Mouse (Mus musculus) kidney, postnatal 0 days (tissue): ENCODE results near the gene Cpa1. TPM values are rescaled to one million over a fixed set of nuclear protein-coding genes. Genes with fewer than 3 reads are reported as not detected.
A peak's percentile ranks its signal among the peaks of the same experiment; 100 is the strongest.

Experiments used
- ATAC-seq: fragments of 200-750 bp; cut with Nextera tagmentation; replicated peaks from 2 replicates; pipeline ENCODE4 v1.8.0; 2017; ENCODE audit warnings: low read depth, moderate number of reproducible peaks, moderate TSS enrichment, moderate library complexity; ENCODE audit not compliant: low FRiP score
- DNase-seq: peaks from one replicate; pipeline ENCODE4 v3.0.0-alpha.2; 2016; ENCODE audit warnings: low spot score
- H3K27ac ChIP-seq: fragments of 300-500 bp; sonication (generic); 2 replicates; pipeline ENCODE4 v1.5.1; 2014; ENCODE audit warnings: mild to moderate bottlenecking
- H3K27me3 ChIP-seq: fragments of 300-500 bp; sonication (generic); 2 replicates; pipeline ENCODE4 v1.6.1; 2014; ENCODE audit warnings: low read length, mixed read lengths; ENCODE audit not compliant: insufficient read depth
- H3K36me3 ChIP-seq: fragments of 300-500 bp; sonication (generic); 2 replicates; pipeline ENCODE4 v1.6.1; 2014; ENCODE audit warnings: low read length, mixed read lengths; ENCODE audit not compliant: insufficient read depth
- H3K4me1 ChIP-seq: fragments of 300-500 bp; sonication (generic); replicated peaks from 2 replicates; pipeline ENCODE4 v1.6.1; 2014; ENCODE audit warnings: antibody characterized with exemption, low read length, mixed read lengths; ENCODE audit not compliant: insufficient read depth
- H3K4me2 ChIP-seq: fragments of 300-500 bp; sonication (generic); 2 replicates; pipeline ENCODE4 v1.6.1; 2014; ENCODE audit warnings: mild to moderate bottlenecking, low read length, moderate library complexity, mixed read lengths
- H3K4me3 ChIP-seq: fragments of 300-500 bp; sonication (generic); replicated peaks from 2 replicates; pipeline ENCODE4 v1.5.1; 2014; ENCODE audit warnings: low read depth, low read length
- H3K9ac ChIP-seq: fragments of 300-500 bp; sonication (generic); 2 replicates; pipeline ENCODE4 v1.6.1; 2014; ENCODE audit warnings: low read depth, low read length
- H3K9me3 ChIP-seq: fragments of 300-500 bp; sonication (generic); replicated peaks from 2 replicates; pipeline ENCODE4 v1.6.1; 2016; ENCODE audit warnings: low read length, inconsistent platforms, mixed read lengths
- CTCF ChIP-seq: IDR thresholded peaks from 2 replicates; pipeline ENCODE4 v1.5.1; 2016; ENCODE audit warnings: antibody characterized with exemption, low read depth, mild to moderate bottlenecking, moderate library complexity
- WGBS: fragments of 180-500 bp; shearing (Covaris S2); extraction: QIAGEN DNeasy Blood & Tissue Kit; methylation state at CpG from one replicate; pipeline ENCODE4 v1.1.7; 2014; 5-methylcytosine and 5-hydroxymethylcytosine counted together
- polyA plus RNA-seq: library from polyadenylated mRNA; unstranded; fragments of >200 nt; fragmentation: Nextera tagmentation; extraction: Ambion mirVana; gene quantifications from 2 replicates; pipeline ENCODE4 v1.2.1, GENCODE M21; 2015

Gene Cpa1
- polyA plus RNA-seq, 1 experiment from 2014 or later: 0.53 TPM

GRCm38 (mm10) chr6:30664776-30665175, 25.8 kb downstream of the Cpa1 start:
- H3K4me2 ChIP-seq: no peak overlapping the region
- H3K9me3 ChIP-seq: no peaks in the 10 kb centered on the region
- H3K9ac ChIP-seq: no peak overlapping the region
- no peaks in the 10 kb centered on the region for H3K36me3 ChIP-seq
- DNase-seq (no peak), ATAC-seq (no peak)
- TF ChIP-seq CTCF: no peak
- 69% methylated on average over 6 of the region's 6 CpGs for WGBS
- H3K27ac ChIP-seq: peak overlapping the region; percentile 57
- no peaks in the 10 kb centered on the region for H3K27me3 ChIP-seq
- peaks cover 3% of the 10 kb centered on the region; the same call in 1 of the 2 replicates for H3K4me1 ChIP-seq
- no peak overlapping the region for H3K4me3 ChIP-seq

DNA sequence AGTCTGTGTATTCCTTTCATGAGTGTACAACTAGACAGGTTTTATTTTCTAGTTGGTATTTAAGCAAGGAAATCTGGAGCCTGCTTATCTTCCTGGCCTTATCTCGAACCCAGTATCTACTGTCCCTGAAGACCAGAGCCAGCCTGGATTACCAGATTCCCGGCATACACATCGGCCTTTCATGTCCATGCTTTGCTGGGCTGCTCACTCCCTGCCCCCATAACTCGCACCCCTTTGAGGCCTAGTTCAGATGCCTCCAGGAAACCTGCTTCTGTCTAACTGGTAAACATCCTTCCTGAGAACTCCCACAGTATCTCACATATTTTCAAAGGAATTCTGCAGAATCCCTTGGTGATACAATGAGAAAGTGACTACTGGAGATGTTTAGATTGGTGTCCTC, 26.3 kb downstream of the Cpa1 start:
- no peak overlapping the region for H3K9ac ChIP-seq
- TF ChIP-seq CTCF: no peak
- H3K36me3 ChIP-seq: no peaks in the 10 kb centered on the region
- no peak for ATAC-seq
- no peaks in the 10 kb centered on the region for H3K27me3 ChIP-seq
- H3K9me3 ChIP-seq: no peaks in the 10 kb centered on the region
- peak overlapping the region; percentile 57 for H3K27ac ChIP-seq
- no peak for DNase-seq
- peaks cover 3% of the 10 kb centered on the region; the same call in 1 of the 2 replicates for H3K4me1 ChIP-seq
- no peak overlapping the region for H3K4me3 ChIP-seq
- no peak overlapping the region for H3K4me2 ChIP-seq
- WGBS: 55% methylated on average over 4 of the region's 4 CpGs

- no peaks in the 10 kb centered on the region for H3K27me3 ChIP-seq
- DNase-seq (no peak), ATAC-seq (no peak)
- H3K27ac ChIP-seq: no peak overlapping the region
- no peak for TF ChIP-seq CTCF
- H3K4me2 ChIP-seq: no peak overlapping the region
- peaks cover 3% of the 10 kb centered on the region; the same call in 1 of the 2 replicates for H3K4me1 ChIP-seq
- no peaks in the 10 kb centered on the region for H3K36me3 ChIP-seq
- H3K4me3 ChIP-seq: no peak overlapping the region
- H3K9me3 ChIP-seq: no peaks in the 10 kb centered on the region
- H3K9ac ChIP-seq: no peak overlapping the region
- WGBS: 47% methylated on average over 6 of the region's 6 CpGs
Measured at GRCm38 (mm10) chr6:30666043-30666442, 27.0 kb downstream of the Cpa1 start.

DNA sequence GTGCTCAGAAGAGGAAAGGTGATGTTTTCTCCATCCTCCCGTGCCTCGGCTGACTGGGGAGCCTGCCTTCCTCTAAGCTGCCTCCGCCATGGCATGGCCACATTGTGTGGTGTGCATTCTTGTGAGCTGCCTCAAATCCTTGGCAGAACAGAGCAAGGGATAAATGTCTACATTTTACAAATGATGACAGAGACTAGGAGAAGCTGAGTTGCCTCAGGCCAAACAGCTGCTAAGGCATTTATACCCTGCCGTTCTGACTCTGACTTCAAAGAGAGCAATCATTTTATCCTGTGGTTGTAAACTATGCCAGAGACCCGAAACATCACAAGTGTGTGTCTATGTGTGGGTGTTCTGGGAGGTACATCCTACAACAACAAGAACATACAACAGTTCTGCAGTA, 28.6 kb downstream of the Cpa1 start:
- Histone ChIP-seq H3K9me3 (no peaks in the 10 kb centered on the region), H3K4me2 (no peak overlapping the region), H3K27ac (no peak overlapping the region), H3K36me3 (no peaks in the 10 kb centered on the region), H3K4me3 (no peak overlapping the region), H3K9ac (no peak overlapping the region), H3K4me1 (peaks cover 3% of the 10 kb centered on the region; the same call in 1 of the 2 replicates), H3K27me3 (no peaks in the 10 kb centered on the region)
- no peak for TF ChIP-seq CTCF
- WGBS: 42% methylated on average over 5 of the region's 5 CpGs
- DNase-seq (no peak), ATAC-seq (no peak)

GRCm38 (mm10) chr6:30671696-30672095, 32.7 kb downstream of the Cpa1 start:
- Histone ChIP-seq H3K9me3 (no peaks in the 10 kb centered on the region), H3K4me2 (no peak overlapping the region), H3K4me1 (peaks cover 17% of the 10 kb centered on the region; the same call in 1 of the 2 replicates), H3K4me3 (no peak overlapping the region), H3K36me3 (no peaks in the 10 kb centered on the region), H3K9ac (no peak overlapping the region), H3K27me3 (no peaks in the 10 kb centered on the region), H3K27ac (no peak overlapping the region)
- ATAC-seq (no peak), DNase-seq (no peak)
- no peak for TF ChIP-seq CTCF
- 72% methylated on average over 5 of the region's 5 CpGs for WGBS

DNA sequence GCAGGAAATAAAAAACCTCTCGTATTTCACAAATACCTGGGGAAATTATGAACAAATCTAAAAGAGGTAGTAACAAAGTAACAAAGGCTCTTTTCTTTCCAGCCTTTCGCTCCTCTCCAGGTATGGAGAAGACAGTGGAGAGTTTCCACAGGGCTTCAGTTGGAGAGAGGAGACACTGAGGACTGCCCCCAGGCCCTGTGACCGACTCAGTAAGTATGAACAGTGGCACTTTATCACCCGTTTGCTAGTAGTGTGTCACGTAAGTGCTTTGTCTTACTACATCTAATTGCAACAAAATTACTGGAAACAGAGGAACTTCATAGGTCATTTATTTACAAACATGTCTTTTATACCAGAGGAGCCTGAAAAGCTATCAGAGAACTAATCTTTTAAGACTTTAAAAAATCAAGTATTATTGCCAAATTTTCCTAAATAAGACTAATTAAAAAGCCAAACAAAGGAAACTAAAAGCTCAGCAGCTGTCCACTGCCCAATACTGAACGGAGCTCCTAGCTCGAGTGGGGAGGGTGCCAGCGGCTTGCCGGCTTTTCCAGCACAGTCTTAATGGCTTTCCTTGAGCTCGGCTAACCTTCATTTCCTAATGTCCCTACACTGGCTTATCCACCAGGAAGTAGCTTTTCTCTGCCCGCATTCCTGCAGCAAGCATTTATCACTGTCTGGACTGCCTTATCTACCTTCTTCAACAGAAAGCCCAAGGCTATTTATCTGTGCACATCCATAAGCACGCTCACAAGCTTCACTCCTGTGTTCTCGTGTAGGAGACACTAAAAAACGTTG, 34.9 kb downstream of the Cpa1 start:
- Histone ChIP-seq H3K4me1 (peaks cover 17% of the 10 kb centered on the region; the same call in 1 of the 2 replicates), H3K36me3 (no peaks in the 10 kb centered on the region), H3K4me3 (no peak overlapping the region), H3K9me3 (no peaks in the 10 kb centered on the region), H3K27me3 (no peaks in the 10 kb centered on the region), H3K4me2 (peak overlapping the region; percentile 41), H3K9ac (peak overlapping the region; percentile 23; the same call in 1 of the 2 replicates), H3K27ac (peak overlapping the region; percentile 89)
- DNase-seq (peak; percentile 85), ATAC-seq (no peak; the same call in 1 of the 2 replicates)
- TF ChIP-seq CTCF: no peak
- WGBS: 18% methylated on average over 14 of the region's 14 CpGs
